Mouse (Mus musculus): Measurements from ENCODE around the gene Dhfr.
"Not testable (repeated sequence)": the region's sequence is repeated elsewhere in the genome, so short reads cannot be mapped to it uniquely, and the experiment has no call there.

The Dhfr gene

DNA sequence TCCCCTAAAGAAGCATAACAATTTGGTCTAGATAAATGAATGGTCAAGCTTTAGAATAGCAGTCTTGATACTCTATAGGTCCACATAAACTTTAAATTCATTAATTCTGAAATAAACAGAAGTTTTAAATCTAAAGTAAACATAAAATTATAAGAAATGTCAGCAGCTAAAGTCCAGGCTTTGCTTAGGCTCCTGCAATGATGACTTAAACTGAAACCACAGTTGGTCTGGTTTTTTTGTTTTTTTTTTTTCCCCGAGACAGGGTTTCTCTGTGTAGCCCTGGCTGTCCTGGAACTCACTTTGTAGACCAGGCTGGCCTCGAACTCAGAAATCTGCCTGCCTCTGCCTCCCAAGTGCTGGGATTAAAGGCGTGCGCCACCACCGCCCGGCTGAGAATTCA lies 16.9 kb downstream of the Dhfr start:
- in situ Hi-C loops (cut with MseI, MboI) = not testable (repeated sequence)

DNA sequence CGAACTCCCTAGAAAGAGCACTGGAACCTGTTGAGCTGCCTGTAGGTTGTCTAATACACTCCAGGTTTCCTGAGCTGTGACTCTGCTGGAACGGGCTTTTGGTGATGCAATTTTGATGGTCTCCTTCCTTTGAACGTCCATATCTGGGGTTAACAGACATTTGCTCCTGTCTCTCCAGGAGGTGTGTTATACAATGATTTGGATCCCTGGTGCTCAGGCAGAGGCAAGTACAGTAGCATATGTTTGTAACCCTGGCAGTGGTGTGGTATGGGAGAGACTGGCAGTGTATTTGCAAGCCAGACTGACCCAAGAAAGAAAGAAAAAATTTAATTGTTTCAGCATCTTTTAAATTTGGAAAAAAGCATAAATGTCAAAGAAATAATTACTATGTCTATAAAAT lies 32.8 kb downstream of the Dhfr start:
- in situ Hi-C loops (cut with MseI, MboI) = no loop called here

DNA sequence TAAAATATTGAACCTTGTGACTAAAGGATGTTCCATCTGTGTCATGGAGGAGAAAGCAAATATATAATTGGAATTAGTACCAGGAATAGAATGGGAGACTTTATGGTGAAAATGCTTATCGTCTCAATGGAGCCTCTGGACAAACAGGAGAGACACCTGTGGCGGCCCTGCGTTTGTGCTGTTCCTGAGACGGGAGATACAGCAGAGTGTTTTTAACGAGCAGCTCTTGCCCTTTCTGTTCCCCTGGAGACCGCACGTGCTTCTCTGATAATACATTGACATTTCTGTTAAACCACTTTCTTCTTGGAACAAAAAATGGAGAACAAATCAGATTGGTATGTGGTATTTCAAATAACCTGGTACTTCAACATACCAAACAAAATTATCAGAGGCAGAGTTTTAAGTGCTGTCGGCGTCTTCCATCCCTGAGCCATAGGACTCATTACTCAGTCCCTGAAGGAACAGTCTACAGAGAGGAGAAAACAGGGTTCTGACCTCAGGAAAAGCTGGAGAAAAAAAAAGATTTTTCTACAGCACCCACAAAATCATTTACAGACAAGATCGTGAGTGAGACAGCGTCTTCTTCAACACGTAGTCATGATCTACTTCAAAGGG lies 38.6 kb downstream of the Dhfr start:
- in situ Hi-C loops (cut with MseI, MboI) = no loop called here

DNA sequence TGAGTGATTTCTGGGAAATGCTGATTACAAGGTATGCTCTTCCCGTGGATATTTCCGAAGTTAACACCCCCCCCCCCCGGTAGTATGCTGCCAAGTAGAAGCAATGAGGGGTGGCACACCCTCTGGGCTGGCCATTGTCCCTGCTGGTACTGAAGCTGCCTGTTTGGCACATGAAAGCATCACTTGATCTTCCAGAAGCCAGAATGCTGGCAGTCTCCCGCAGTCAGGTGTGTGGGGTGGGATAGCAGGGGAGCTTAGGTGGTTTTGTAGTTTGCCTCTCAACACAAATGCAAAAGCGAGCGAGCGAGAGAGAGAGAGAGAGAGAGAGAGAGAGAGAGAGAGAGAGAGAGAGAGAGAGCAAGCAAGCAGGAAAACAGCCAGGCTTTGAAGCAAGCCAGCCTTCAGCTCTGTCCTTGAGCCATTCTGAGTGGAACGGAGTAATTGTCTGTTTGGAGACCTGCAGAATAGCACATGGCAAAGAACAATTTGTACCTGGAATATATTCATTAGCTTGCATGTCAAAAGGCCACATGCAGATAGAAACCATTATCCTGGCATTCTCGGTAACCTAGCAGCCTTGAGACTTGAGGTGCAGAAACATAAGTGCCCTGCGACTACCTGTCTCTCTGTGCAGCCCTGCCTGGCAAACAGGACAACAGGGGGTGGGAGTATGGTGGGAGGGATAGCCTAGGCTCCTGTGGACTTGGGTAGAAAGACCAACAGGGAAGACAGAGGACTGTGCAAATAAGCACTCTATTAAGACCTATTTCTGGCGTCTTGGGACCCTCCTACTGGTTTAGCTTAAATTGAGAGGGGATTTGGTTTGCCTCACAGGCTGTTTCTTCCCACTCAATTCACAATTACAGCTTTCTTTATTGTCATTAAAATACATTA lies 44.2 kb downstream of the Dhfr start:
- in situ Hi-C loops (cut with MseI, MboI) = no loop called here

DNA sequence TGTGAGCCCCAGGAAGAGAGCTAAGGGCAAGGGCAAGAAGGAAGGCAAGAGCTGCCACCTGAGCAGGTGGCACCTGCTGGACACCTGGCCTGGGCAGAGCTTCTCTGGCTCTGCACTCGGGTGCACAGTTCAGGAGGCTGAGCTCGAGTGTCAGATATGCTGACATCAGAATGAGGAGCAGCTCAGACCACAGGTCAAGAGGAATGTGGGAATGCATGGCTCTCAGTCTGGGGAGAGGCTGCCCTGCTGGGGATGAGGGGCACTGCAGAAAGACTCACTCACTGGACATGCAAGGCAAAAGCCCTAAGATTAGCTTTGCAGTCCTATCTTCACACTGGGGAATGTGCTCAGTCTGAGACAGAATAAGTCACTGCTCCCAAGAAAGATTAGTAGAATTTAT lies 47.5 kb downstream of the Dhfr start:
- in situ Hi-C loops (cut with MseI, MboI) = no loop called here

DNA sequence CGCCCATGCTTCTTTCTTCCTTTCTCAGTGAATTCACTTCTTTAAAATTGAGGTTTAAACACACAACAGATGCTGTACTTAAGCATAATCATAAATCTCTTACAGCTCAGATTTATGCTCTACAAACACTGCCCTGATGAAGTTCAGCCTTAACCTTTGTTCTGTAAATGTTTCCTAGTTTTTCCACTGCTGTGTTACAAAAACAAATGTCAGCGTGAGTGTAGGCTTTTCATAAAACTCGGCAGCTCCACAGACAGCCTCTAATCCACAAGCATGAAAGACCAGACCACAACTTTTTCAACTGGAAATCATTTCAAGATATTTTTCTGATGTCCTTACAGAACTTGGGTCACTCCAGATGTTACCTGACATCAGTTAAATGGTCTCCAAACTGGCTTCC lies 49.0 kb downstream of the Dhfr start:
- in situ Hi-C loops (cut with MseI, MboI) = no loop called here

DNA sequence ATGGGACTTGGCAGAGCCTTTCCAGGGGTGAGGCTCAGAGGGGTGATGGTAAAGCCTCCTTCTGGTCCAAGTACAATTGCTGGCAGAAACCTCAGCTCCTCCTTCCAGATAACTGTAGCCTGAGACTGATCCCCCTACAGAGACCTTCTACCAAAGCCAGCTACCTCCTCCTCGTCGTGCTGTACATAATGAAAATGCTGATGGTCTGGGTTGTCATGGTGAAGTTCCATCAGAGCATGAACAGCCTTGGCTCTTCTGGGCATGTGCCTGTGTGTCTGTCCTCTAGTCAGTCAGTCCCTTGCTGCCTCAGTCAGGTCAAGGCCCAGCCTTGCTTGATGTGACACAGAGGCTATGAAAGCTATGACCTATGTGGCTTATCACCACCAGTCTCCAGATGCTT lies 56.0 kb downstream of the Dhfr start:
- in situ Hi-C loops (cut with MseI, MboI) = no loop called here

DNA sequence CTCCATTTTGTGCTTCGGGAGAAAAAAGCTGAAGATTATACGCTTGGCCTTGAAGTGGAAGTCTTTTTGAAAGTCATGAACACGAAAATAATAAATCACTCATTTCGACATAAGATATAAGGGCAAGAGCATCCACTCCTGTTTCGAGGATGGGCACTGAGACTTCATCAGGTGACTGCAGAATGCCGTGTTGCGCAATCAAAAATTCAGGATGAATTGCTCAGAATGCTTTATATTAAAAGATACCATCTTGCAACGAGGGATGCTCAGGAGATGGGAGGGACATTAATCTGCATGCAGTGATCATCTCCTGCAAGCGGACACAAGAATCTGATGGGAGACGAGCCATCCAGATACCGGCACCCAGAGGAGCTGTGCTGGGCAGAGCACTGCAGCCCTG lies 65.1 kb downstream of the Dhfr start:
- in situ Hi-C loops (cut with MseI, MboI) = no loop called here

DNA sequence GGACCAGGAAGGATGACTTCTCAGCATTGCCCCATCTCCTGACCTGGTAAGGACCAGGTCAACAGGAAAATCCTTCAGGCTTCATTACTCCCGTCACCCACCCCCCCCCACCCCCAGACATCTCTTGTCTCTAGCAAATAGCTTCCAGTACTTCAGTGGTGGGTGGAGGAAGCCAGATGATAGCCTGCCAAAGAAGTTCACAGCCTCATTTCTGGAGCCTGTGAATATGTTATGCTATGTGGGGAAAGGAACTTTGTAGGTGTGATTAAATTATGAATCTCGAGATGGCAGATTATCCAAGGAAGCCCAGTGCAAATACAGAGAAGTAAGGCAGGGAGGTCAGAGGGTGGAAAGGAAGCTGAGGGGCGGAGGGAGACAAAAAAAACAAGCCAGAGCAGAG lies 69.2 kb downstream of the Dhfr start:
- in situ Hi-C loops (cut with MseI, MboI) = no loop called here

DNA sequence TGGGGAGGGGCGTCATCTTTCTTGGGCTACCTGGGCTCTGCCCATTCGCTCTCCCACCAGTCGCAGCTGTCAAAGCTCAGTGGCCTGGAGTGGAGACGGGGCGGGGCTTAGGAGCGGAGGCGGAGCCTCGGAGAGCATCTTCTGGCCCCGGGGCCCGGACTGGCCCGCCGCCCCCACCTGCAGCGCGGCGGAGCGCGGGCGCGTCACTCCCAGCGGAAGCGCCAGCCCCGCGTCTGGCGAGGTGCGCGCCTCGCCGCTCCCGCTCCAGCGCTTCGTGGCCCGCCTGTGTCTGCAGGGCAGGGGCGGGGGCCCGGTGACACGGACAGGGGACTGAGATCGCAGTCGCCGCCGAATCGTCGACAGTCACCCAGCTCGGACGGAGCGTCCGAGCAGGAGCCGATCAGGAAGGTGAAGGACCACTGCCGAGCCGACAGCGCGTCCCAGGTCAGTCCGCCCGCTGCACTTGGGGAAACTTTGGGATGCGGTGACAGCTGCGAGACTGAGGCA lies 71.3 kb downstream of the Dhfr start, which contains the start of gene Ankrd34b:
Gene Ankrd34b, plus strand, starts transcription at position 139 of the 507 bp plus-strand sequence.
- in situ Hi-C loops (cut with MseI, MboI) = no loop called here

DNA sequence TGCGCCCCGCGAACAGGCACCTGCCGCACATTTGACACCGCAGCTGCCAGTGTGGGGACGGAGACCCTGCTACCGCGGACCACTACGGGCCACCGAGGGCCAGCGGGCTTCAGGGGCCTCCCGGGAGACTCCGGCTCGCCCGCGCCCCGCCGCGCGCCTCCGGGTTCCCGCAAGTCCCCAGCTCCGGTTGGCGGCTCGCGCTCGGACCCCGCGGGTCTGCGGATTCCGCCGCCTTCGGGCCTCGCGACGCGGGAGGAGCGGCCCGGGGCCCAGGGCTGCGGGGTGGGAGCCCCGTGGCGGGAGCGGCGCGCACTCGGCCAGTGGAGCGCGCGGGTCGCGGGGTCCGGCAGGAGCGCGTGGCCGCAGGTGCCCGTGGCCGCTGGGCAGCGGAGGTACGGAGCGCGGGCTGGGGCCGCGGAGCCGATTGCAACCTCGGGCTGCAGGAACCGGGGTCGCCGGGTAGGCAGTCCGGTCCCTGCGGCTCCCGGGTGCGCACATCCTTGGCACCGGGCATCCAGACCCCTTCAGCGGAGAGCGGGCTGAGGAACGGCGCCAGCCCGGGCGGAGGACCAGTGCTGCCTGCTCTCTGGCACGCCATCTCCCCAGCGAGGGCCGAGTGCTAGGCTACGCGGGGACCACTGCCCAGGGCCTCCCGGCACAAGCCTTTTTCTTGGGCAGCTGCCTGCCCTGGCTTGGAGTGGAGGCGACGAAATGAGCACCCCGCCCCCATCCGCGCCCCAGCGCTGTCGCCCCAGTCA lies 71.9 kb downstream of the Dhfr start:
- in situ Hi-C loops (cut with MseI, MboI) = no loop called here

DNA sequence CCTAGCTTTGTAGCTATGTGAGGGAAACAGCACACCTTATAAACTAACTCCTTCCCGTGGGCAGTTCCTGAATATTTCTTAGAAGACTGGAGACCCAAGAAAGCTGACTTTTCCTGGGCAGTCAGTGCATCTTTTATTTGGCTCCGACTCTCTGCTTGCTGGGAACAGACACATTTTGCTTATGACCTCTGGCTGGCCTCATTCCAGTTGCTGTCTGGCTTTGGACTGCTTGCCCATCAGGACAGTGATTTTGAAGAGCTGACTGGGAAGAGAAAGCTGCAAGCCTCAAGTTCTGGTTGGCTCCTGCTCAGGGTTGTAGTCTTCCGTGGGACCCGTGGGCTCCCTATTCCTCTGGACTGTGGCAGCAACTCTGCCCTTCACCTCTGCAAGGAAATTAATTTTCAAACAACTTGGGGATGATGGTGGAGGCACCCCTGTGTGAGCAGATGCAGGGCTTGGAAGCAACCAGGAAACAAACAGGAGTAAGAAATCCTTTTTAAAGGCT lies 72.9 kb downstream of the Dhfr start:
- in situ Hi-C loops (cut with MseI, MboI) = no loop called here
